Mouse (Mus musculus) brain, embryonic 18.5 days (tissue): ENCODE data around the gene Gm20388.
A peak's percentile ranks its signal among the peaks of the same experiment; 100 is the strongest.

Source experiments
- DNase-seq: peaks from one replicate; pipeline ENCODE4 v3.0.0-alpha.2; 2012; ENCODE audit warnings: low read depth, low spot score

Gm20388 gene

DNA sequence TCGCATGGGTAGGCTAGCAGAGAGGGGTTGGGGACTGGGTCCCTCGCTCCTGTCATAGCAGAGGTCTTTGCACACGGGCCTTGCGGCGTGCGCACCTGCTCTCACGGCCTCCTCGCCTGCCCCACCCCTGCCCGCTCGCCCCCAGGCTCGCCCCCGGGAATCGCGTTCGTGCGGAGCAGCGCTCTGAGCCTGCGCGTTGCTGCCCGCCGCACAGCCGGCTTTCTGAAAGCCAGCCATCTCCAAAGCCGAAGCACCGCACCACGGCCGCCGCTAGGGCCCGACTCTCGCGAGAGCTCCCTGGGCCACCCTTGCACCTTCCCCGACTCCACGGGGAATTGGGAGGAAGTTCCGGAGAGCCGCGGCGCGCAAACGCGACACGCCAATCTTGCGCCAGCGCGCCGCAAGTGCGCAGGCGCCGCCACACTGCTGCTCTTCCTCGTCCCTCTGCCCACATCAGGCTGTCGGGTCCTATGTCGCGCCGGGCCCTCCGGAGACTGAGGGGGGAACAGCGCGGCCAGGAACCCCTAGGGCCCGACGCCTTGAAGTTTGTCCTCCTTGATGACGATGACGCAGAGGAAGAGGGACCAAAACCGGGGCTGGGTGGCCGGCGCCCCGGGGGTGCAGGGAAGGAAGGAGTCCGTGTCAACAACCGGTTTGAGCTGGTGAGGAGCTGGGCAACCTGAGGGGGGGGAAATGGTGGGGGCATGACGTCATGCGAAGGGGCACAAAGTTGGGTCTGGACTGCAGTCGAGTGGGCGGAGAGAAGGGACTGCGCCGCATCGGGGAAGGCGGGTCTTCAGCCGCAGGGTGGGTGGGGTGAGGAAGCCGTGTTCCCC lies 3463.0 kb downstream of the Gm20388 start, which contains the start of gene Tcf25:
Gene Tcf25 (plus strand): TSS at position 351 of the 836 bp plus-strand sequence.
- peak; percentile 93 for DNase-seq

GRCm38 (mm10) chr8:123374239-123374578 lies 3463.6 kb downstream of the Gm20388 start:
- peak; percentile 54 for DNase-seq

DNA sequence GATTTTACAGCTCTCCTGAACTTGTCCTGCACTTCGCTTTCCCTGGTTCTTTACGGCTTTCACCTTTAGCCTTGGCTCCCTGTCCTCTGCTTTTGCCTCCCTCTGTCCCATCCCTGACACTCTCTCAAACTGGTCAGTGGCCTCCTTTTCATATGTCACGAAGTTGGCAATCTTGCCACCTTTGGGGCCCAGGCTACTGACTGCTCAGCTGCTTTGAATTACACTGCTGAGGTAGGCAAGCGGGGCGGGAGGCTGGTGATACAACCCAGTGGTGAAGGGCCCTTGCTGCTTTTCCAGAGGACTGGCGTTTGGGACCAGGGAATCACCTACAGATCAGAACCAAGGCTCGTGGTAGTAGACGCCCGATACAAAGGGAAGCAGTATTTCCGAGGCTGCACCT lies 3465.1 kb downstream of the Gm20388 start:
- DNase-seq: no peak

DNA sequence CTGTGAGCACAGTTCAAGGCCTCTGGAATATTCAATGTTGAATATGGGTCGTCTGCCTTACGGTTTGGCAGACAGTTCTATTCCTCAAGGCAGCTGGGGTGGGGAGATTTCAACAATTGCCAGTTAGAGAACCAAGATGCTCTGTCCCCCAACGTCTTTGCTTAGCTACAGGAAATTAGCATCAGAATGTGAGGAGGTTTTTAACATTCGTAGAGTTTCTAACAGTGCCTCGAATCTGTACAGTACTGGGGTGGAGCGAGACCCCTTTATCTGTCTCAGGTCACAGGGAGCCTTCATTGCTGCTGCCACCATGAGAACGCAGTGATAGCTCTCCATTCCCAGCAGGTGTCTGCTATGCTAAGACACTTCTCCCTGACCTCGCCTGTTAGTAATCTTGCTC lies 3465.5 kb downstream of the Gm20388 start:
- no peak for DNase-seq

GRCm38 (mm10) chr8:123381711-123382110 lies 3471.1 kb downstream of the Gm20388 start:
- DNase-seq: no peak

- no peak for DNase-seq
These were observed 3471.9 kb downstream of the Gm20388 start for GRCm38 (mm10) chr8:123382516-123382915.

GRCm38 (mm10) chr8:123384883-123385540 lies 3474.4 kb downstream of the Gm20388 start:
- no peak for DNase-seq

DNA sequence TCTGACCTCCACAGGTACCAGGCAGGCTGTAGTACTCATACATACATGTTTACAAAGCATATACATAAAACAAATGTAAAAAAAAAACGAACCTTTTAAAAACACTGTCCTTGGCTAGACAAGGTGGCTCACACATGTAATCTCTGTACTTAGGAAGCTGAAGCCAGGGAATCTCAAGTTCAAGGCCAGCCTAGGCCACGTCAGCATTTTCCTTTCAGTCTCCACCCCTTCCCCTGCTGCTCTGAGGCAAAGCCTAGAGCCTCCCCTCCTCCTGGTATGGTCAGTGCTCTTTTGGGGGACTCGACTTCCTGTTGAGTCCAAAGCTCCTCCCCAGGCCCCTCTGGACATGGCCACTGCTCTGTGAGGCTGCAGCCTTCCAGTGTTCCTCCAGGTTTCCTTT lies 3476.4 kb downstream of the Gm20388 start:
- no peak for DNase-seq

- DNase-seq: no peak
These were observed 3477.2 kb downstream of the Gm20388 start for GRCm38 (mm10) chr8:123387801-123388200.

DNA sequence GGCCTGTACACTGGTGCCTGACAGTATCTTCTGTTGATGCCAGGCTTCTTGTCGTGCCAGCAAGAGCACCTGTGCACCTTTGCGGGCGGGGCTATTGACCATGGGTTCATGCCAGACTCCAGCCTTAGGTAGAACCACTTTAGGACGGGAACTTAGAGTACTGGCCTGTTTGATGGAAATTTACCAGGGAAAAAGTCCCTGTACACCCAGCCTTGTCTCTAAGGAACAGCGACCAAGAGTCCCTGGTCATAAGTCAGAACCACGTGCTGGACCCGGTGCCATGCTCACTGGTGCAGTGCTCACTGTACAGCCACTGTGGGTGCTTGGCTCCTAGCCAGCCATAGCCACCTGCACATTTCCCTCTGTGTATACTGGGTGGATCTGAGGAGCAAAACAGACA lies 3478.4 kb downstream of the Gm20388 start:
- DNase-seq: no peak

DNA sequence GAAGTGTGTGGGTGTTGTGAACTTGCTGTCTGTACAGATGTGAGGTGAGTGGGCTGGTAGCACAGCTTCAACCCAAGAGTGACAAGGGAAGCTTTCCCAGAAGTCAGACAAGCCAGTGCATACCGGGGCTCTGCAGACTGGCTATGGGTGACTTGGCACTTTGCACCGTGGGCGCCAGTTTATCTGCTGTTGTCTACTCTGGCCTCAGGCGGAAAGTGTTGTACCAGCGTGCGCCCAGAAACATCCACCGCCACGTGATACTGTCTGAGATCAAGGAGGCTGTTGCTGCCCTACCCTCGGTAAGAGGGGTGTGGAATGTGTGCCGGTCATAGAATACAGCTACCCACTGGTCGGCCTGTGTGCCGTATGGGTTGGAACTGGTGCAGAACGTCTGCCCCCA lies 3487.7 kb downstream of the Gm20388 start:
- DNase-seq: no peak

- no peak for DNase-seq
These were observed 3491.3 kb downstream of the Gm20388 start for GRCm38 (mm10) chr8:123401936-123402335.

GRCm38 (mm10) chr8:123402730-123403326 lies 3492.2 kb downstream of the Gm20388 start:
- DNase-seq: no peak

DNA sequence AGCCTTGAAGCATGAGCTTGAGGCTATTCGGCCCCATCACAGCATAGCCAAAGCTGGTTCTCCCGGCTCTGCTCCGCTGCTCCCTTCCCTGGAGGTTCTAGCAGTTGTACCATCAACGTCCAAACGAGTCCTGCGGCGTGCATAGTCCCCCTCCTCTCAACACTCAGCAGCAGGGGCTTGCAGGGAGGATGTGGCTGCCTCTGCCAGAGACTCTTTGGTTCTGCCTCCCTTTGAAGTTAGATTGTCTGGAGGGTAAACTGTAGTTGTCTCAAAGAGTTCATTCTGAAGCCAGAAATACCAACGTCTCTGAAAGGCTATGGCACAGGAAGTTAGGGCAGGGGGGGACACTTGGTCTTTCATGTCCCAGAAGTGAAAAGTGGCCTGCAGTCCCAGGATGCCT lies 3493.9 kb downstream of the Gm20388 start:
- no peak for DNase-seq

DNA sequence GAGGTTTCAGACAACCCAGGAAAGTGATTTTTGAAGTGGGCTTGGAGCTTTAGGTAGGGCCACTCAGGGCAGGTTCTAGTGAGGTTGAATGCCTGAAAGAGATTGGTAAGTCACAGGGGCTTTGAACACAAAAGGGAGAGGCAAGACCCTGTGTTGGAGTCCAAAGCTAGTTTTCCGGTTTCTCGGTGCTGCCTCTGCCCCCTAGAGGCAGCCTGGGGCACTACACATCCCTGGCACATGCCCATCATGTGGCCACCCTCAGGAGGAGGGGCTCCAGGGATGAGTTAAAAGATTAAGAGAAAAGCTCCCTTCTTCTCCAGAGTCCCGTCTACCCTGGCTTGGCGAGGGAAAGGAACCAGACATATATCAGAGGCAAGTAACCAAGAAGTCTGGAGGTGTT lies 3496.1 kb downstream of the Gm20388 start, which contains the start of gene Mc1r:
Gene Mc1r (plus strand): TSS at position 322 of the 400 bp plus-strand sequence.
- no peak for DNase-seq

- DNase-seq: no peak
These were observed 3497.0 kb downstream of the Gm20388 start for GRCm38 (mm10) chr8:123407612-123408011.

DNA sequence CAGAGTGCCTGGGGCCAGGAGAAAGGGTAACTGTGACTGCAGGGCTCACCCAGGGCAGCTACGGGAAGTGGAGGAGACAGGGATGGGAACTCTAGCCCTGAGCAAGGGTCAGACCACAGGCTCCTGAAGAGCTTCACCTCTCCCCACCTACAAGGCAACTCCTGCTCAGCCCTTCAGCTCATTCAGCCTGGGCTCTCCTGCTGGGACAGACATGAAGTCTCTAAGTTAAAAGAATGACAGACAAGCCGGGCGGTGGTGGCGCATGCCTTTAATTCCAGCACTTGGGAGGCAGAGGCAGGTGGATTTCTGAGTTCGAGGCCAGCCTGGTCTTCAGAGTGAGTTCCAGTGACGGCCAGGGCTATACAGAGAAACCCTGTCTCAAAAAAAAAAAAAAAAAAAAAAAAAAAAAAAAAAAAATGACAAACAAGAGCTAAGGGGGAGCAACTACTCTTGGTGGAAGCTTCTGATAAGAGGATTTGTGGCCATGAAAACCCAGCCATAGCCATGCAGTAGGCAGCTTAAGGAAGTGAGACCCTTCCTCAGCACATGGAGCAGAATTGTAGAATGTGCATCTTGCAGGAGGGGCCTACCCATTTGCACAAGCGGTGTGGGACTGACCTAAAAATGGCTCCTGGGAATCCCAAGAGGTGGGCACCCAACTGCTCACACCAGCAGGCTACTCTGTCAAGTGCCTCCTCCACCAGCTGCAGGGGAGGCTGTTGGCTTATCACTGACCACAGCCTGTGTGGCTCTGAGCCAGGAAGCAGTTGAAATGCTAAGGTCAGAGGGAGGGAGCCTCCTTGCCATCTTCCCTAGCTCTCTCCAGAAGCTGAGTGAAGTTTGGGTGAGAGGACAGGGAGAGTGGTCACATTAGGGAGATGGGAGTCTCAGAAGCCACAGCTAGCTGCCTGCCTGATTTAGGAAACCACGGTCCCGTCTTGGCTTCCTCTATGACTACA lies 3498.2 kb downstream of the Gm20388 start:
- no peak for DNase-seq

- no peak for DNase-seq
These were observed 3499.5 kb downstream of the Gm20388 start for GRCm38 (mm10) chr8:123410049-123410587.

DNA sequence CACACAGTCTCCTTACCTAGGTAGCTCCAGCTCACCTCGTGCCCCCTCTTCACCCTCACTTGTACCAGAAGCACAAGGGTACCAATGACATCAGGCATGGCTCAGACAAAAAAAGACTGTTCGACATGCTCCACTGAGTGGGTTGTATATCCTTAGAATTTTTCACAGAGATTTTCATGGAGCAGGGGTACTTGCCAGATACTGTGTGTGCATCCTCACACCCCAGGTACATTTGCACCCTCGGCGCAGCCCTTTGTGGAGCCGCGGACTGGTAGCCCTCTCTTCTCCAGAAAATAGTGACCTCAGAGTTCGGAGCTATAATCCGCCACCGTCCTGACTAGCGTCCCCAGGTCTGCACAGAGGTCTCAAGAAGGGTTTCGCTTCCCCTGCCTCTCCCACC lies 3500.1 kb downstream of the Gm20388 start:
- DNase-seq: no peak

- peak; percentile 96 for DNase-seq
These were observed 3500.6 kb downstream of the Gm20388 start, which contains the start of gene Tubb3 for GRCm38 (mm10) chr8:123411246-123411645. Gene Tubb3 (plus strand): TSS chr8:123411424.

GRCm38 (mm10) chr8:123411781-123412327 lies 3501.2 kb downstream of the Gm20388 start:
- no peak for DNase-seq
